Comparison of ENCODE assay signal across 9 mouse cellular contexts in the genomic region with DNA sequence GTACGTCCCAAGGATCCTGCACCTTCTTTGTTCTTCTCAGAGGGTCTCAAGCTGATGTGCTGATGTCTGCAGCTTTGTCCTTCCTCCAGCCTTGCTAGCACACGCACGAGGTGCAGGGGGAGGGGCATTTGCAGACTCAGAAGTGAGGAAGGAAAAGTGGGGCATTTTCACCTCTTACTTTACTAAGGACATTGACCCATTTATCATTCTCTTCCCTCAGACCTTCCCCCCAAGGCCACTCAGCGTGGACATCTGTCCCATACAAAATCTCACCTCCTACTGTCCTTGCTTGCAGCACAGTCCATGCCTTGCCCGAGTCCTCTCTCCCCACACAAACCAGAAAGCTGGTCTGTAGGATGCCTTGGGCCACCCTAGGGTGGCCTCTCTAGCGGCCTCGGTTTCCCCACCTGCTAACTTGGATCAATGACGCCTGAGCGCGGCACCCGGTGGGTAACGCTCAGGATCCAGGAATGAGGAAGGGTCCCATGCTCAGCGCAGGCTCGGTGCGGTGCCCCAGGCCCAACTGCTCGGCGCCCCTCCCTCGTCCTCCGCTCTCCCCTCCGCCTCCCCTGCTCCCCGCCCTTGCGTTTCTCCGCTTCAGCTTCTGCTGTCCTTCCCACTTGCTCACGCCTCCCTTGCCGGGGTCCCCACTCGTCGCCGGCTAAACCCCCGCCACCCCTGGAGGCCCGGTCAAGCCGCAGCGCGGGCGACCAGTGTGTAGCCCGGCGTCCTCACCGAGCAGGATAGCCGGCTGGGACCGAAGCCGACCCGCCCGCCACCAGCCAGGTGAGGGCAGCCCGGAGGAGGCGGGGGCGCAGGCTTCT. TPM values are rescaled to one million over a fixed set of nuclear protein-coding genes. Genes with fewer than 3 reads are reported as not detected.
DNase-seq lines count a peak whose midpoint lies in the region; ATAC-seq and TF ChIP-seq lines count a peak whose summit lies in the region.
"Had no signal": no experiment of that assay in that cellular context is flagged by ENCODE, and none has a peak within 500 bp of the region (broad histone marks: within the 10 kb centered on the region; RNA-seq: fewer than 3 reads in every experiment).

A gene (plus strand): TSS at position 643 of the 824 bp plus-strand sequence.

- H3K27ac ChIP-seq in hindbrain, embryonic 13.5 days, result peak within 1 kb of the TSS; percentile 94
- H3K27ac ChIP-seq in limb, embryonic 10.5 days, result peak within 1 kb of the TSS; percentile 81

- peak within 1 kb of the TSS; percentile 79 for H3K4me2 ChIP-seq in hindbrain, embryonic 13.5 days

- no peak for TF ChIP-seq CTCF in E14TG2a.4 (conservative IDR thresholded peaks at IDR 0.05; ENCODE audit: low read length)

- H3K36me3 ChIP-seq in E14TG2a.4 (ENCODE audit: insufficient read depth, low read length), result no peaks in the 10 kb centered on the region
- H3K36me3 ChIP-seq in hindbrain, embryonic 13.5 days, result peaks cover 4% of the 10 kb centered on the region; the same call in 1 of the 2 replicates
- H3K36me3 ChIP-seq in limb, embryonic 10.5 days, result no peaks in the 10 kb centered on the region

- WGBS in hindbrain, embryonic 13.5 days, result under 1% methylated on average over 44 of the region's 45 CpGs
- WGBS in limb, embryonic 10.5 days, result under 1% methylated on average over 45 of the region's 45 CpGs

- peak; percentile 43 for DNase-seq in adrenal gland, postnatal 10 days
- no peak for DNase-seq in adrenal gland, adult 18-20 months (ENCODE audit: low spot score in 2 of 2)
- peak; percentile 64 for DNase-seq in embryo, embryonic 10.5 days (ENCODE audit: low spot score)
- DNase-seq in limb, embryonic 10.5 days (ENCODE audit: low spot score), result peak; percentile 72
- peak; percentile 66 for DNase-seq in retina, embryonic 14.5 days (ENCODE audit: low spot score)
- no peak for DNase-seq in c-Kit-positive CD71-positive TER-119-positive erythroid progenitor cells, embryonic 14.5 days (ENCODE audit: low spot score)

- peak; percentile 82 for ATAC-seq in hindbrain, embryonic 13.5 days (ENCODE audit: low FRiP score)

- H3K9ac ChIP-seq in hindbrain, embryonic 13.5 days, result peak within 1 kb of the TSS; percentile 95

- peak within 1 kb of the TSS; percentile 76 for H3K4me3 ChIP-seq in E14TG2a.4 (replicated peaks; ENCODE audit: low read length)
- H3K4me3 ChIP-seq in hindbrain, embryonic 13.5 days, result peak within 1 kb of the TSS; percentile 70
- peak within 1 kb of the TSS; percentile 65 for H3K4me3 ChIP-seq in limb, embryonic 10.5 days
- H3K4me3 ChIP-seq: erythroblast, embryonic 14.5 days had no signal

- H3K9me3 ChIP-seq in E14TG2a.4 (ENCODE audit: low read length), result no peaks in the 10 kb centered on the region
- no peaks in the 10 kb centered on the region for H3K9me3 ChIP-seq in hindbrain, embryonic 13.5 days
- H3K9me3 ChIP-seq in limb, embryonic 10.5 days (replicated peaks), result no peaks in the 10 kb centered on the region

- H3K27me3 ChIP-seq in E14TG2a.4 (ENCODE audit: insufficient read depth, low read length), result peaks cover 88% of the 10 kb centered on the region
- H3K27me3 ChIP-seq in hindbrain, embryonic 13.5 days, result peaks cover 50% of the 10 kb centered on the region
- peaks cover 86% of the 10 kb centered on the region for H3K27me3 ChIP-seq in limb, embryonic 10.5 days (ENCODE audit: low read depth, poor library complexity, severe bottlenecking)

- H3K4me1 ChIP-seq in E14TG2a.4 (replicated peaks; ENCODE audit: low read depth, low read length), result peaks cover 25% of the 10 kb centered on the region
- peaks cover 57% of the 10 kb centered on the region for H3K4me1 ChIP-seq in hindbrain, embryonic 13.5 days (replicated peaks)
- peaks cover 31% of the 10 kb centered on the region for H3K4me1 ChIP-seq in limb, embryonic 10.5 days

RNA-seq across cellular contexts. Expression of the gene that starts here (rescaled TPM):
- total RNA-seq in adrenal gland, postnatal 10 days (2021), result 1 to 10 TPM; 3.3 to 4.8 TPM
- total RNA-seq in adrenal gland, adult 18-20 months (2021), result 1 to 10 TPM in 1 of 2 experiments, under 1 TPM in 1; 0.93 to 1.3 TPM
- 31.2 and 46.2 TPM in 2 replicates for polyA plus RNA-seq in hindbrain, embryonic 13.5 days (2015; fragmentation: Nextera tagmentation; extraction: Ambion mirVana)
- polyA plus RNA-seq in limb, embryonic 10.5 days (2016; fragmentation: Nextera tagmentation; extraction: Ambion mirVana), result 3.2 and 5.5 TPM in 2 replicates

Comparison
In these comparisons a context has a peak if more than half of its experiments do, and no peak if none do; other contexts are left out.
1. DNase-seq: peak in adrenal gland, postnatal 10 days (single experiment), embryo, embryonic 10.5 days (single experiment), limb, embryonic 10.5 days (single experiment) and retina, embryonic 14.5 days (single experiment); none in adrenal gland, adult 18-20 months (0 of 2) and c-Kit-positive CD71-positive TER-119-positive erythroid progenitor cells, embryonic 14.5 days (single experiment).
2. Peak in every context shown above with its lines, with median percentiles within 50 percentile points of each other: H3K4me3 ChIP-seq.